Mouse (Mus musculus) bone marrow, adult 2 months (tissue): ENCODE results near the gene Dcaf4.

Source experiments
- CTCF ChIP-seq: fragments of 200-500 bp; IDR thresholded peaks from 2 replicates; pipeline ENCODE4 v1.5.1; 2011; ENCODE audit warnings: low read length, control low read depth; ENCODE audit not compliant: control insufficient read depth, insufficient read depth
- POLR2A ChIP-seq: fragments of 200-500 bp; IDR thresholded peaks from 2 replicates; pipeline ENCODE4 v1.6.1; 2011; ENCODE audit warnings: low read depth, mild to moderate bottlenecking, control low read depth, low read length, borderline replicate concordance; ENCODE audit not compliant: control insufficient read depth

GRCm38 (mm10) chr12:83562589-83562988 lies 42.3 kb downstream of the Dcaf4 start:
- no peak for TF ChIP-seq CTCF
- no peak for TF ChIP-seq POLR2A
